Mouse (Mus musculus): Measurements from ENCODE around the gene Helz. TPM values are rescaled to one million over a fixed set of nuclear protein-coding genes. Genes with fewer than 3 reads are reported as not detected.
"Not testable (repeated sequence)": the region's sequence is repeated elsewhere in the genome, so short reads cannot be mapped to it uniquely, and the experiment has no call there.

Gene Helz
- polyA plus RNA-seq (2015; fragmentation: Nextera tagmentation; extraction: Ambion mirVana), result 11.7 and 12.3 TPM in 2 replicates

- no peaks in the 10 kb centered on the region for H3K27me3 ChIP-seq (ENCODE audit: insufficient read depth, low read length)
- 0 out of 2 replicates have a peak, but pooled peaks cover 3% of the 10 kb centered on the region for H3K36me3 ChIP-seq (ENCODE audit: insufficient read depth, low read length)
- H3K4me2 ChIP-seq (ENCODE audit: low read length), result peak within 1 kb of the TSS; percentile 99
- H3K27ac ChIP-seq, result peak within 1 kb of the TSS; percentile 88
- peak; percentile 90 for DNase-seq (ENCODE audit: low spot score)
- peak; percentile 1; the same call in 1 of the 2 replicates for TF ChIP-seq CTCF (IDR thresholded peaks at IDR 0.05; ENCODE audit: low read depth)
- peak within 1 kb of the TSS; percentile 92 for H3K9ac ChIP-seq (ENCODE audit: low read depth, low read length)
- no peaks in the 10 kb centered on the region for H3K9me3 ChIP-seq (replicated peaks; ENCODE audit: low read length)
- WGBS, result under 1% methylated on average over 70 of the region's 70 CpGs
- ATAC-seq (replicated peaks; ENCODE audit: low FRiP score, low read depth), result peak; percentile 52
- H3K4me3 ChIP-seq (replicated peaks; ENCODE audit: low read depth, low read length), result peak within 1 kb of the TSS; percentile 95
- 0 out of 2 replicates have a peak, but pooled peaks cover 3% of the 10 kb centered on the region for H3K4me1 ChIP-seq (replicated peaks; ENCODE audit: insufficient read depth, low read length)
These were observed at the start of gene Helz for GRCm38 (mm10) chr11:107547351-107548203. Gene Helz (plus strand): TSS chr11:107547930.

- WGBS, result 92% methylated on average over 8 of the region's 8 CpGs
- no peaks in the 10 kb centered on the region for H3K9me3 ChIP-seq (replicated peaks; ENCODE audit: low read length)
- no peak overlapping the region for H3K4me3 ChIP-seq (replicated peaks; ENCODE audit: low read depth, low read length)
- H3K4me1 ChIP-seq (replicated peaks; ENCODE audit: insufficient read depth, low read length), result no peaks in the 10 kb centered on the region
- peaks cover 11% of the 10 kb centered on the region for H3K36me3 ChIP-seq (ENCODE audit: insufficient read depth, low read length)
- no peaks in the 10 kb centered on the region for H3K27me3 ChIP-seq (ENCODE audit: insufficient read depth, low read length)
- ATAC-seq (replicated peaks; ENCODE audit: low FRiP score, low read depth), result no peak
- no peak for DNase-seq (ENCODE audit: low spot score)
- H3K4me2 ChIP-seq (ENCODE audit: low read length), result no peak overlapping the region
- H3K9ac ChIP-seq (ENCODE audit: low read depth, low read length), result no peak overlapping the region
- peak; percentile 41; the same call in 1 of the 2 replicates for TF ChIP-seq CTCF (IDR thresholded peaks at IDR 0.05; ENCODE audit: low read depth)
- H3K27ac ChIP-seq, result no peak overlapping the region
These were observed 44.9 kb upstream of the Helz start for GRCm38 (mm10) chr11:107502801-107503200.

DNA sequence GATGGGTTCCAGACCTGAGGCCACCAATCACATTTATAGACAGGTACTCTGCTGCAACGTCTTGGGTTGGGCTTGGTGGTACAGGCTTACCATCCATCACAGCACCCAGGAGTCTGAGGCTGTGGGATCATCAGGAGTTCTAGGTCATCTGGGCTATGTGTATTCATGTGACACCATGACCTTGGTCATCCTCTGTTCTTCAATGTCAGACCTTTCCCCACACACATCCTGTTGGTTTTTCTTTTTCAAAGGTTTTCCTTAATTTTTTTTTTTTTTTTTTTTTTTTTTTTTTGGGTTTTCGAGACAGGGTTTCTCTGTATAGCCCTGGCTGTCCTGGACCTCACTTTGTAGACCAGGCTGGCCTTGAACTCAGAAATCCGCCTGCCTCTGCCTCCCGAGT, 43.4 kb upstream of the Helz start:
- not testable (repeated sequence) for H3K4me1 ChIP-seq (replicated peaks; ENCODE audit: insufficient read depth, low read length); ATAC-seq (replicated peaks; ENCODE audit: low FRiP score, low read depth); H3K9me3 ChIP-seq (replicated peaks; ENCODE audit: low read length); H3K4me2 ChIP-seq (ENCODE audit: low read length); H3K4me3 ChIP-seq (replicated peaks; ENCODE audit: low read depth, low read length); H3K9ac ChIP-seq (ENCODE audit: low read depth, low read length); H3K27ac ChIP-seq; H3K27me3 ChIP-seq (ENCODE audit: insufficient read depth, low read length); H3K36me3 ChIP-seq (ENCODE audit: insufficient read depth, low read length); DNase-seq (ENCODE audit: low spot score)
- WGBS, result 92% methylated on average over 3 of the region's 4 CpGs

DNA sequence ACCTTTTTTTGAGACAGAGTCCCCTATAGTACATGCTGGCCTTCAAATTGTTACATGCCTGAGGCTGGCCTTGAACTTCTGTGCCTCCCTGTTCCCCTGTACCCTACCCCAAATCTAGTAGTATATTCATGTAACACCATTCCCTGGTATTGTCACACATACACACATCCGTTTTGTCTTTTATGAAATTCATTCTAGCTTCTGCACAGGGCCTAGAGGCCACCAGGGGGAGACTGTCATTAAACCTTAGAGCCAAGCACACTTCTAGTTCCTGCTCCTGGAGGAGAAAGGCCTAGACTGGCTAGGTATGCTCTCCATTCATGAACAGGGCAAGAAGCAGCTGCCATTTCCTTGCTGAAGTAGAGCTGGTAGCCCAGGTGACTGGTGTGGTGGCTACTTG, 41.5 kb upstream of the Helz start:
- Histone ChIP-seq H3K9me3 (replicated peaks; ENCODE audit: low read length) (no peaks in the 10 kb centered on the region), H3K4me2 (ENCODE audit: low read length) (no peak overlapping the region), H3K4me1 (replicated peaks; ENCODE audit: insufficient read depth, low read length) (no peaks in the 10 kb centered on the region), H3K9ac (ENCODE audit: low read depth, low read length) (no peak overlapping the region), H3K36me3 (ENCODE audit: insufficient read depth, low read length) (no peaks in the 10 kb centered on the region), H3K4me3 (replicated peaks; ENCODE audit: low read depth, low read length) (no peak overlapping the region), H3K27ac (no peak overlapping the region), H3K27me3 (ENCODE audit: insufficient read depth, low read length) (no peaks in the 10 kb centered on the region)
- WGBS, result 81% methylated on average over 1 of the region's 1 CpGs
- TF ChIP-seq CTCF (IDR thresholded peaks at IDR 0.05; ENCODE audit: low read depth), result peak; percentile 75
- DNase-seq (ENCODE audit: low spot score) (peak; percentile 54), ATAC-seq (replicated peaks; ENCODE audit: low FRiP score, low read depth) (no peak)

GRCm38 (mm10) chr11:107509631-107510338, 37.9 kb upstream of the Helz start:
- H3K4me3 ChIP-seq (replicated peaks; ENCODE audit: low read depth, low read length), result no peak overlapping the region
- ATAC-seq (replicated peaks; ENCODE audit: low FRiP score, low read depth) (peak; percentile 49; the same call in 1 of the 2 replicates), DNase-seq (ENCODE audit: low spot score) (peak; percentile 52)
- H3K36me3 ChIP-seq (ENCODE audit: insufficient read depth, low read length), result no peaks in the 10 kb centered on the region
- H3K9ac ChIP-seq (ENCODE audit: low read depth, low read length), result no peak overlapping the region
- H3K4me1 ChIP-seq (replicated peaks; ENCODE audit: insufficient read depth, low read length), result no peaks in the 10 kb centered on the region
- no peak overlapping the region for H3K4me2 ChIP-seq (ENCODE audit: low read length)
- no peaks in the 10 kb centered on the region for H3K27me3 ChIP-seq (ENCODE audit: insufficient read depth, low read length)
- TF ChIP-seq CTCF (IDR thresholded peaks at IDR 0.05; ENCODE audit: low read depth), result peak; percentile 60
- H3K9me3 ChIP-seq (replicated peaks; ENCODE audit: low read length), result no peaks in the 10 kb centered on the region
- WGBS, result 20% methylated on average over 11 of the region's 11 CpGs
- no peak overlapping the region for H3K27ac ChIP-seq
